Mouse (Mus musculus): Measurements from ENCODE around the gene Ppm1b.

Gene Ppm1b

GRCm38 (mm10) chr17:85023247-85024167 is 67.0 kb downstream of the Ppm1b start:
- DNase-seq (ENCODE audit: low read depth, low spot score) = peak; percentile 85

GRCm38 (mm10) chr17:85024237-85024636 is 67.7 kb downstream of the Ppm1b start:
- DNase-seq (ENCODE audit: low read depth, low spot score) = no peak

GRCm38 (mm10) chr17:85025151-85025550 is 68.6 kb downstream of the Ppm1b start:
- no peak for DNase-seq (ENCODE audit: low read depth, low spot score)

GRCm38 (mm10) chr17:85026436-85026835 is 69.9 kb downstream of the Ppm1b start:
- DNase-seq (ENCODE audit: low read depth, low spot score) = no peak

- no peak for DNase-seq (ENCODE audit: low read depth, low spot score)
Measured at GRCm38 (mm10) chr17:85027247-85027646, 70.7 kb downstream of the Ppm1b start.

- DNase-seq (ENCODE audit: low read depth, low spot score) = no peak
Measured at GRCm38 (mm10) chr17:85028093-85028739, 71.7 kb downstream of the Ppm1b start, which contains the start of gene Slc3a1. Gene Slc3a1, plus strand, starts transcription at chr17:85028376.

- DNase-seq (ENCODE audit: low read depth, low spot score) = no peak
Measured at GRCm38 (mm10) chr17:85028797-85029196, 72.3 kb downstream of the Ppm1b start.

- no peak for DNase-seq (ENCODE audit: low read depth, low spot score)
Measured at GRCm38 (mm10) chr17:85030651-85031050, 74.1 kb downstream of the Ppm1b start.

- no peak for DNase-seq (ENCODE audit: low read depth, low spot score)
Measured at GRCm38 (mm10) chr17:85033087-85033486, 76.5 kb downstream of the Ppm1b start.

- DNase-seq (ENCODE audit: low read depth, low spot score) = no peak
Measured at GRCm38 (mm10) chr17:85034068-85034467, 77.5 kb downstream of the Ppm1b start.

GRCm38 (mm10) chr17:85037855-85038254 is 81.3 kb downstream of the Ppm1b start:
- DNase-seq (ENCODE audit: low read depth, low spot score) = no peak

GRCm38 (mm10) chr17:85038311-85038710 is 81.8 kb downstream of the Ppm1b start:
- DNase-seq (ENCODE audit: low read depth, low spot score) = no peak

GRCm38 (mm10) chr17:85038761-85039160 is 82.2 kb downstream of the Ppm1b start:
- DNase-seq (ENCODE audit: low read depth, low spot score) = no peak

GRCm38 (mm10) chr17:85040913-85041312 is 84.4 kb downstream of the Ppm1b start:
- no peak for DNase-seq (ENCODE audit: low read depth, low spot score)

- no peak for DNase-seq (ENCODE audit: low read depth, low spot score)
Measured at GRCm38 (mm10) chr17:85042419-85042818, 85.9 kb downstream of the Ppm1b start.

GRCm38 (mm10) chr17:85043404-85043816 is 86.9 kb downstream of the Ppm1b start:
- no peak for DNase-seq (ENCODE audit: low read depth, low spot score)

GRCm38 (mm10) chr17:85044466-85044865 is 87.9 kb downstream of the Ppm1b start:
- DNase-seq (ENCODE audit: low read depth, low spot score) = no peak

- DNase-seq (ENCODE audit: low read depth, low spot score) = peak; percentile 19
Measured at GRCm38 (mm10) chr17:85045160-85045559, 88.6 kb downstream of the Ppm1b start.

GRCm38 (mm10) chr17:85048379-85048778 is 91.8 kb downstream of the Ppm1b start:
- no peak for DNase-seq (ENCODE audit: low read depth, low spot score)

- DNase-seq (ENCODE audit: low read depth, low spot score) = no peak
Measured at GRCm38 (mm10) chr17:85058276-85058675, 101.7 kb downstream of the Ppm1b start.

GRCm38 (mm10) chr17:85059136-85059535 is 102.6 kb downstream of the Ppm1b start:
- DNase-seq (ENCODE audit: low read depth, low spot score) = no peak

GRCm38 (mm10) chr17:85063560-85063959 is 107.0 kb downstream of the Ppm1b start:
- DNase-seq (ENCODE audit: low read depth, low spot score) = no peak

GRCm38 (mm10) chr17:85067331-85067730 is 110.8 kb downstream of the Ppm1b start:
- no peak for DNase-seq (ENCODE audit: low read depth, low spot score)

Measured in ZHBTc4 (cell line).